Mouse (Mus musculus) forebrain, embryonic 14.5 days (tissue): Measurements from ENCODE around the gene Trp53inp2. TPM values are rescaled to one million over a fixed set of nuclear protein-coding genes. Genes with fewer than 3 reads are reported as not detected.
A peak's percentile ranks its signal among the peaks of the same experiment; 100 is the strongest.

Source experiments
- ATAC-seq: fragments of 200-750 bp; cut with Nextera tagmentation; 2 replicates; pipeline ENCODE4 v1.8.0; 2017; ENCODE audit warnings: mild to moderate bottlenecking, moderate library complexity
- DNase-seq: peaks from one replicate; pipeline ENCODE4 v3.0.0-alpha.2; 2015; ENCODE audit warnings: low spot score
- H3K27ac ChIP-seq: fragments of 300-500 bp; sonication (generic); 2 replicates; pipeline ENCODE4 v1.5.1; 2014; ENCODE audit warnings: low read depth, mild to moderate bottlenecking, control low read depth, low read length, moderate library complexity
- H3K27me3 ChIP-seq: fragments of 300-500 bp; sonication (generic); replicated peaks from 2 replicates; pipeline ENCODE4 v1.6.1; 2014; ENCODE audit warnings: low read length, control low read depth, mixed read lengths; ENCODE audit not compliant: control insufficient read depth, insufficient read depth
- H3K36me3 ChIP-seq: fragments of 300-500 bp; sonication (generic); 2 replicates; pipeline ENCODE4 v1.6.1; 2014; ENCODE audit warnings: low read length, control low read depth; ENCODE audit not compliant: control insufficient read depth, insufficient read depth
- H3K4me1 ChIP-seq: fragments of 300-500 bp; sonication (generic); 2 replicates; pipeline ENCODE4 v1.6.1; 2014; ENCODE audit warnings: antibody characterized with exemption, low read length, control low read depth; ENCODE audit not compliant: control insufficient read depth, insufficient read depth
- H3K4me2 ChIP-seq: fragments of 300-500 bp; sonication (generic); 2 replicates; pipeline ENCODE4 v1.6.1; 2014; ENCODE audit warnings: mild to moderate bottlenecking, control low read depth, low read length
- H3K4me3 ChIP-seq: fragments of 300-500 bp; sonication (generic); 2 replicates; pipeline ENCODE4 v1.5.1; 2014; ENCODE audit warnings: low read depth, low read length, control low read depth
- H3K9ac ChIP-seq: fragments of 300-500 bp; sonication (generic); 2 replicates; pipeline ENCODE4 v1.6.1; 2014; ENCODE audit warnings: mild to moderate bottlenecking, low read length, control low read depth, moderate library complexity
- H3K9me3 ChIP-seq: fragments of 300-500 bp; sonication (generic); replicated peaks from 2 replicates; pipeline ENCODE4 v1.6.1; 2016; ENCODE audit warnings: low read length, control low read depth, mixed read lengths; ENCODE audit not compliant: control insufficient read depth
- WGBS: fragments of 180-500 bp; shearing (Covaris S2); extraction: QIAGEN DNeasy Blood & Tissue Kit; methylation state at CpG from one replicate; pipeline ENCODE4 v1.1.7; 2014; 5-methylcytosine and 5-hydroxymethylcytosine counted together
- microRNA counts: library from miRNA; unstranded; fragments of <30 nt; microRNA quantifications from one replicate; lab custom pipeline; 2016
- microRNA-seq: library from miRNA; unstranded; fragments of <30 nt; microRNA quantifications from one replicate; pipeline ENCODE4, GENCODE M21; 2016
- polyA plus RNA-seq: library from polyadenylated mRNA; unstranded; fragments of >200 nt; fragmentation: Nextera tagmentation; extraction: Ambion mirVana; gene quantifications from 2 replicates; pipeline ENCODE4 v1.2.1, GENCODE M21; 2014

Trp53inp2 gene
- polyA plus RNA-seq, 1 experiment from 2014 or later: 57.7 TPM

DNA sequence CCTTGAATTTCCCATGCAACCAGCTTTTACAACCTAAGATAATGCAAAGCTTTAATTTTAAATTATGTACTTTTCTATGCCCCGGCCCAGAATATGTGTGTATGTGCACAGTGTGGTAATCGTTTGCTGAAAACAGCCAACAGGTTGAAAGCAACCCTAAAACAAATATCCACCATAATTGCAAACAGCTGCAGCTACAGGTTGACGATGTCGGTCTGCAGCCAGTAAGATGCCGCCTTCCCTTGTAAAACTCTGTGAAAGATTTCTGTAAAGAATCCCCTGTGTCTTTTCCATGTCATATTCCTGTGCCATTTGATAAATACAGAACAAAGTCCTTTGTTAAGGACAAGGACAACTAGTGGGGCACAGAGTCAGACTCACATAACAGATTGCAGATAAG is 13.7 kb downstream of the Trp53inp2 start:
- ATAC-seq: no peak
- Histone ChIP-seq H3K4me1 (no peaks in the 10 kb centered on the region), H3K27me3 (no peaks in the 10 kb centered on the region), H3K36me3 (peaks cover 48% of the 10 kb centered on the region), H3K4me2 (no peak overlapping the region), H3K9me3 (no peaks in the 10 kb centered on the region), H3K9ac (no peak overlapping the region), H3K4me3 (no peak overlapping the region), H3K27ac (no peak overlapping the region)
- no peak for DNase-seq
- WGBS: 92% methylated on average over 5 of the region's 5 CpGs

DNA sequence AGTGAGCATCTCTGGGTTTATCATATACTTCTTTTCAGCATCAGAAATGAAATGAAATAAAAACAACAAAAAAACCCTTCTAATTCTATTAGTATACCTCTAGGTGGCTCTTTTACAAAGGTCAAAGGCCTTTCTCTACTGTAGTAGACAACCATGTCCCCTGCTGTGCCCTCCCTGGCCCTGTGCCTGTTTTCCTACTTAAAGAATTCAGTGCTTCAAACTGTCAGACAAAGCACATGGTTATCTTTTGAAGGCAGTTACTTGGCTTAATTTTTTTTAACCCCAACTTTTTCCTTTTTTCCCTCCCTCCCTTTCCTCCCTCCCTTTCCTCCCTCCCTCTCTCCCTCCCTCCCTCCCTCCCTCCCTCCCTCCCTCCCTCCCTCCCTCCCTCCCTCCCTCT is 19.4 kb downstream of the Trp53inp2 start:
- DNase-seq (no peak), ATAC-seq (no peak)
- no peaks in the 10 kb centered on the region for H3K27me3 ChIP-seq
- H3K4me1 ChIP-seq: no peaks in the 10 kb centered on the region
- H3K27ac ChIP-seq: no peak overlapping the region
- no peak overlapping the region for H3K4me3 ChIP-seq
- H3K9ac ChIP-seq: no peak overlapping the region
- H3K9me3 ChIP-seq: no peaks in the 10 kb centered on the region
- H3K4me2 ChIP-seq: no peak overlapping the region
- peaks cover 50% of the 10 kb centered on the region for H3K36me3 ChIP-seq

DNA sequence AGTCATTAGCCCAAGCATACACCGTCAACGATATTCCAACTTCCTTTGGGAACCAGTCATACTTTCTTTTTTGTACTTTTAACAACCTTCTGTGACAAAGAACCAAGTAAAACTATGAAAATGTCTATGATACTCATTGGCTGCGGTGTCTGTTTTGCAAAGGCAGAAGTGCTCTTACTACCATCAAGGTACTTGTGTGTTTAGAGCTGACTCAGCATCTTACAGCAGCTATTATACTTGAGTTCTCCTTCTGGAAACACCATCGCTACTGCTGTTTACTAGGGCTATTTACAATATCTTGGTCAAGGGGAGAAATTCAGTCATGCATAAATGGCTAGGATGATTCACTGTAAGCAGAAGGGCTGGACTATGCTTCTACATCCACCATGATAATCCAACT is 21.1 kb downstream of the Trp53inp2 start:
- ATAC-seq (no peak), DNase-seq (no peak)
- WGBS: 98% methylated on average over 4 of the region's 4 CpGs
- no peaks in the 10 kb centered on the region for H3K27me3 ChIP-seq
- H3K27ac ChIP-seq: no peak overlapping the region
- peaks cover 55% of the 10 kb centered on the region for H3K36me3 ChIP-seq
- no peaks in the 10 kb centered on the region for H3K9me3 ChIP-seq
- H3K9ac ChIP-seq: no peak overlapping the region
- H3K4me2 ChIP-seq: no peak overlapping the region
- H3K4me1 ChIP-seq: no peaks in the 10 kb centered on the region
- H3K4me3 ChIP-seq: no peak overlapping the region

DNA sequence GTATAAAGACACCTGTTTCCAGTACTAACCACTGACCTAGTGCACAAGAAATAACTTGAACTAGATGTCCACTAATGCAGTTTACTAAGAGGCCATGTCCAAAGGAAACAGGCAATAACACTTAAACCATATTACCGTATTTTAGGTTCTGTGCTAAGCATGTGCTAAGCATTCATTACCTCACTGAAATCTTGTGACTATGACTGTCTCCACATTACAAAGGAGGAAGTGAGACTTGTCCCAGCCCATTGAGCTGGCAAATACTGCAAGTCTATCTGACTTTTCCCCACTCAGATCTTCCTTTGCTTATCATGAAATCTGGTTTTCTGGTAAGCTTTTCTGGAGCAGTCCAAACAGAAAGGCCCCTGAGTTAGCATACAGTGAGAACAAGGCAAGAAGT is 23.8 kb downstream of the Trp53inp2 start:
- DNase-seq (no peak), ATAC-seq (no peak)
- no peak overlapping the region for H3K27ac ChIP-seq
- 95% methylated on average over 1 of the region's 1 CpGs for WGBS
- H3K27me3 ChIP-seq: no peaks in the 10 kb centered on the region
- no peak overlapping the region for H3K4me3 ChIP-seq
- no peak overlapping the region for H3K9ac ChIP-seq
- no peak overlapping the region for H3K4me2 ChIP-seq
- peaks cover 60% of the 10 kb centered on the region for H3K36me3 ChIP-seq
- H3K9me3 ChIP-seq: no peaks in the 10 kb centered on the region
- H3K4me1 ChIP-seq: no peaks in the 10 kb centered on the region

DNA sequence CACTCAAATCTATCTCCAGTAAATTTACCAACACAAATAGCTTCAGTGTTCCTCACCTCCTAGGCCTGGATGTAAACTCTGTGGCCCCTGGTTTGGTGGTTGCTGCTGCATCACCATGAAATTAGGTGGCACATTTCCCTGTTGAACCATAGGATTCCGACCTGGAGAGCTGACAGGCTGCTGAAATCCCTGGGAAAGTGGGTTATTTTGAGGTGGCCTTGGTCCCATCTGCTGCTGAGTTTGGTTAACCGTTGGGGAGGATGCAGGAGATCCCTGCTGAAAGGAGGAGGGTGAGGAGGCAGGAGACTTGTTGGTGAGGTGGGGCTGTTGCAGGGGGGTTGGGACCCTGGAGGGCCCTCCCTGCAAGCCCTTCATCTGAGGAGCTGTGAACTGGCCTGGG is 40.1 kb downstream of the Trp53inp2 start:
- DNase-seq (no peak), ATAC-seq (no peak)
- Histone ChIP-seq H3K4me2 (no peak overlapping the region), H3K27ac (no peak overlapping the region), H3K4me1 (no peaks in the 10 kb centered on the region), H3K9me3 (no peaks in the 10 kb centered on the region), H3K27me3 (no peaks in the 10 kb centered on the region), H3K4me3 (no peak overlapping the region), H3K9ac (no peak overlapping the region), H3K36me3 (peaks cover 54% of the 10 kb centered on the region)
- 86% methylated on average over 2 of the region's 2 CpGs for WGBS

DNA sequence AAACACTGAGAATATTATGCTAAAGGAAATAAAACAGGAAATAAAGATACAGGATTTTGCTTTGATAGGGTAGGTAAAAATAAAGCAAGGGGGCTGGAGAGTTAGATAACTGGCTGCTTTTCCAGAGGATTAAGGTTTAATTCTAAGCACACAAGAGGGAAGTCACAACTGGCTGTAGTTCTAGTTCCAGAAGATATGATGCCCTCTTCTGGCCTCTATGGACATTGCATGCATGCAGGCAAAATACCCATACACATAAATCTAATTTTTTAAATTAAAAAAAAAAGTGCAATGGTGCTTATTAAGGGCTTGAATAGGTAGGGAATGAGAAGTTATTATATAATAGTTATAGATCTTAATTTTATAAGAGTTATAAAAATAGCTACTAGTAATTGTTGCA is 55.6 kb downstream of the Trp53inp2 start:
- ATAC-seq (no peak), DNase-seq (peak; percentile 7)
- Histone ChIP-seq H3K9me3 (no peaks in the 10 kb centered on the region), H3K4me2 (no peak overlapping the region), H3K27ac (no peak overlapping the region), H3K36me3 (peaks cover 48% of the 10 kb centered on the region), H3K4me3 (no peak overlapping the region), H3K27me3 (no peaks in the 10 kb centered on the region), H3K4me1 (no peaks in the 10 kb centered on the region), H3K9ac (no peak overlapping the region)

MicroRNAs within 50 kb of the gene (microRNA counts, 519-probe panel; counts per million panel counts)
- not detected for microRNA mmu-miR-695 (lab: Ali Mortazavi, UCI)

Small RNA genes within 50 kb of the gene (microRNA-seq; reads per million reads assigned to microRNA genes)
- not detected for gene Mir695

Other genes starting within 250 kb of the Trp53inp2 start
- gene Itch, start 247.6 kb upstream of the Trp53inp2 start, polyA plus RNA-seq: 30.4 and 40.4 TPM in 2 replicates
- 808 and 966 TPM in 2 replicates for gene Dynlrb1, start 144.5 kb upstream of the Trp53inp2 start, polyA plus RNA-seq
- 338 TPM in 2 replicates for gene Map1lc3a, start 104.8 kb upstream of the Trp53inp2 start, polyA plus RNA-seq
- 63.6 and 70.8 TPM in 2 replicates for gene Pigu, start 23.6 kb upstream of the Trp53inp2 start, polyA plus RNA-seq
- gene Ncoa6, start 92.8 kb downstream of the Trp53inp2 start, polyA plus RNA-seq: 29.9 and 30.8 TPM in 2 replicates
- 17.5 TPM in 2 replicates for gene Acss2, start 136.9 kb downstream of the Trp53inp2 start, polyA plus RNA-seq
- 18.8 and 25.6 TPM in 2 replicates for gene Ggt7, start 137.2 kb downstream of the Trp53inp2 start, polyA plus RNA-seq
- 14.6 and 17.0 TPM in 2 replicates for gene Gss, start 211.8 kb downstream of the Trp53inp2 start, polyA plus RNA-seq
- gene Myh7b, start 230.2 kb downstream of the Trp53inp2 start, polyA plus RNA-seq: 0.08 and 0.35 TPM in 2 replicates